Mouse (Mus musculus) neural tube, embryonic 11.5 days (tissue): ENCODE results near the gene Noc4l. TPM values are rescaled to one million over a fixed set of nuclear protein-coding genes. Genes with fewer than 3 reads are reported as not detected.

Experiments
- ATAC-seq: fragments of 200-750 bp; cut with Nextera tagmentation; 2 replicates; pipeline ENCODE4 v1.8.0; 2017; ENCODE audit warnings: moderate number of reproducible peaks, mild to moderate bottlenecking, moderate TSS enrichment, moderate library complexity; ENCODE audit not compliant: insufficient read depth, low FRiP score, low TSS enrichment
- DNase-seq: peaks from one replicate; pipeline ENCODE4 v3.0.0-alpha.2; 2015; ENCODE audit warnings: low spot score
- H3K27ac ChIP-seq: fragments of 300-500 bp; sonication (generic); 2 replicates; pipeline ENCODE4 v1.5.1; 2014; ENCODE audit warnings: low read depth, mild to moderate bottlenecking, low read length
- H3K27me3 ChIP-seq: fragments of 300-500 bp; sonication (generic); 2 replicates; pipeline ENCODE4 v1.6.1; 2014; ENCODE audit warnings: mild to moderate bottlenecking, low read length, mixed read lengths; ENCODE audit not compliant: control insufficient read depth, insufficient read depth
- H3K36me3 ChIP-seq: fragments of 300-500 bp; sonication (generic); 2 replicates; pipeline ENCODE4 v1.6.1; 2014; ENCODE audit warnings: mild to moderate bottlenecking, low read length, moderate library complexity, mixed read lengths; ENCODE audit not compliant: control insufficient read depth, insufficient read depth
- H3K4me1 ChIP-seq: fragments of 300-500 bp; sonication (generic); 2 replicates; pipeline ENCODE4 v1.6.1; 2014; ENCODE audit warnings: low read length, mixed read lengths; ENCODE audit not compliant: control insufficient read depth, insufficient read depth
- H3K4me2 ChIP-seq: fragments of 300-500 bp; sonication (generic); 2 replicates; pipeline ENCODE4 v1.6.1; 2014; ENCODE audit warnings: low read depth, mild to moderate bottlenecking, moderate library complexity
- H3K4me3 ChIP-seq: fragments of 300-500 bp; sonication (generic); 2 replicates; pipeline ENCODE4 v1.5.1; 2014; ENCODE audit warnings: low read depth, low read length
- H3K9ac ChIP-seq: fragments of 300-500 bp; sonication (generic); 2 replicates; pipeline ENCODE4 v1.6.1; 2014; ENCODE audit warnings: mild to moderate bottlenecking, low read length
- H3K9me3 ChIP-seq: fragments of 300-500 bp; sonication (generic); 2 replicates; pipeline ENCODE4 v1.6.1; 2016; ENCODE audit warnings: low read length; ENCODE audit not compliant: control insufficient read depth
- WGBS: fragments of 180-500 bp; shearing (Covaris S2); extraction: QIAGEN DNeasy Blood & Tissue Kit; methylation state at CpG from one replicate; pipeline ENCODE4 v1.1.7; 2014; 5-methylcytosine and 5-hydroxymethylcytosine counted together
- microRNA-seq: library from miRNA; unstranded; fragments of <30 nt; microRNA quantifications from one replicate; pipeline ENCODE4, GENCODE M21; 2016
- polyA plus RNA-seq: library from polyadenylated mRNA; unstranded; fragments of >200 nt; fragmentation: Nextera tagmentation; extraction: Ambion mirVana; gene quantifications from 2 replicates; pipeline ENCODE4 v1.2.1, GENCODE M21; 2014

The Noc4l gene
- polyA plus RNA-seq, 1 experiment from 2014 or later, result 61.6 TPM

GRCm38 (mm10) chr5:110603016-110603685, 50.1 kb downstream of the Noc4l start:
- Histone ChIP-seq H3K4me3 (no peak overlapping the region), H3K27me3 (no peaks in the 10 kb centered on the region), H3K27ac (no peak overlapping the region), H3K9ac (no peak overlapping the region), H3K36me3 (no peaks in the 10 kb centered on the region), H3K9me3 (no peaks in the 10 kb centered on the region), H3K4me2 (no peak overlapping the region), H3K4me1 (no peaks in the 10 kb centered on the region)
- WGBS, result 80% methylated on average over 7 of the region's 7 CpGs
- ATAC-seq, result no peak
- no peak for DNase-seq

Small RNAs within 50 kb of the gene (microRNA-seq; reads per million reads assigned to microRNA genes)
- gene Mir7026, result 1.6 reads per million

Other genes with a start within 250 kb of the Noc4l start
- 22.2 and 25.4 TPM in 2 replicates for gene Fbrsl1, start 204.9 kb downstream of the Noc4l start, polyA plus RNA-seq
- gene Galnt9, start 109.1 kb downstream of the Noc4l start, polyA plus RNA-seq, result 5.0 and 5.6 TPM in 2 replicates
- 38.0 and 39.8 TPM in 2 replicates for gene Ddx51, start within 50 bp of the Noc4l start, polyA plus RNA-seq
- gene Ep400, start 117.3 kb upstream of the Noc4l start, polyA plus RNA-seq, result 50.4 and 50.9 TPM in 2 replicates
- gene Pus1, start 127.2 kb upstream of the Noc4l start, polyA plus RNA-seq, result 16.7 and 18.4 TPM in 2 replicates
- gene Ulk1, start 156.7 kb upstream of the Noc4l start, polyA plus RNA-seq, result 41.7 and 46.9 TPM in 2 replicates
- gene Hscb, start 186.4 kb upstream of the Noc4l start, polyA plus RNA-seq, result 21.1 and 21.4 TPM in 2 replicates
- gene Chek2, start 186.6 kb upstream of the Noc4l start, polyA plus RNA-seq, result 21.1 and 24.2 TPM in 2 replicates
- 16.1 and 17.7 TPM in 2 replicates for gene Ttc28, start 226.4 kb upstream of the Noc4l start, polyA plus RNA-seq